Mouse (Mus musculus): ENCODE measurements around the gene Crat. TPM values are rescaled to one million over a fixed set of nuclear protein-coding genes. Genes with fewer than 3 reads are reported as not detected.
A peak's percentile ranks its signal among the peaks of the same experiment; 100 is the strongest.

Crat gene
- polyA plus RNA-seq, 1 experiment from 2014 or later = 25.8 TPM

- Histone ChIP-seq H3K9me3 (ENCODE audit: control insufficient read depth, low read length) (no peaks in the 10 kb centered on the region), H3K9ac (ENCODE audit: low read length) (peak overlapping the region; percentile 96), H3K4me2 (ENCODE audit: low read depth, low read length, severe bottlenecking) (peak overlapping the region; percentile 94), H3K4me1 (replicated peaks; ENCODE audit: control insufficient read depth, insufficient read depth, low read length) (peaks cover 16% of the 10 kb centered on the region), H3K36me3 (ENCODE audit: control insufficient read depth, insufficient read depth, low read length) (no peaks in the 10 kb centered on the region; the same call in 1 of the 2 replicates), H3K4me3 (ENCODE audit: low read depth, low read length) (peak overlapping the region; percentile 88), H3K27me3 (ENCODE audit: control insufficient read depth, insufficient read depth, low read length) (no peaks in the 10 kb centered on the region), H3K27ac (ENCODE audit: low read depth, low read length) (peak overlapping the region; percentile 97)
- WGBS = 4% methylated on average over 7 of the region's 7 CpGs
- no peak for DNase-seq (ENCODE audit: low spot score)
- no peak for ATAC-seq (replicated peaks; ENCODE audit: low FRiP score)
Measured at GRCm38 (mm10) chr2:30416649-30416965, 994 bp upstream of the Crat start.

- DNase-seq (ENCODE audit: low spot score) (peak; percentile 97), ATAC-seq (replicated peaks; ENCODE audit: low FRiP score) (peak; percentile 92)
- Histone ChIP-seq H3K9ac (ENCODE audit: low read length) (peak within 1 kb of the TSS; percentile 96), H3K4me2 (ENCODE audit: low read depth, low read length, severe bottlenecking) (peak within 1 kb of the TSS; percentile 94), H3K4me3 (ENCODE audit: low read depth, low read length) (peak within 1 kb of the TSS; percentile 88), H3K27me3 (ENCODE audit: control insufficient read depth, insufficient read depth, low read length) (no peaks in the 10 kb centered on the region), H3K4me1 (replicated peaks; ENCODE audit: control insufficient read depth, insufficient read depth, low read length) (peaks cover 16% of the 10 kb centered on the region), H3K27ac (ENCODE audit: low read depth, low read length) (peak within 1 kb of the TSS; percentile 97), H3K36me3 (ENCODE audit: control insufficient read depth, insufficient read depth, low read length) (no peaks in the 10 kb centered on the region), H3K9me3 (ENCODE audit: control insufficient read depth, low read length) (no peaks in the 10 kb centered on the region)
- under 1% methylated on average over 52 of the region's 67 CpGs for WGBS
Measured at GRCm38 (mm10) chr2:30415936-30416648, 479 bp upstream of the Crat start, which contains the start of gene Ptpa. TSS of gene Ptpa (plus strand) at chr2:30416039.

- Histone ChIP-seq H3K9ac (ENCODE audit: low read length) (peak overlapping the region; percentile 96; the same call in 1 of the 2 replicates), H3K27ac (ENCODE audit: low read depth, low read length) (no peak overlapping the region), H3K36me3 (ENCODE audit: control insufficient read depth, insufficient read depth, low read length) (no peaks in the 10 kb centered on the region), H3K9me3 (ENCODE audit: control insufficient read depth, low read length) (no peaks in the 10 kb centered on the region), H3K4me2 (ENCODE audit: low read depth, low read length, severe bottlenecking) (peak overlapping the region; percentile 94), H3K4me1 (replicated peaks; ENCODE audit: control insufficient read depth, insufficient read depth, low read length) (peaks cover 16% of the 10 kb centered on the region), H3K27me3 (ENCODE audit: control insufficient read depth, insufficient read depth, low read length) (no peaks in the 10 kb centered on the region), H3K4me3 (ENCODE audit: low read depth, low read length) (peak overlapping the region; percentile 88)
- DNase-seq (ENCODE audit: low spot score) (no peak), ATAC-seq (replicated peaks; ENCODE audit: low FRiP score) (no peak)
- 47% methylated on average over 5 of the region's 5 CpGs for WGBS
Measured at GRCm38 (mm10) chr2:30414681-30415080, 932 bp downstream of the Crat start.

- no peak overlapping the region; the same call in 1 of the 2 replicates for H3K9ac ChIP-seq (ENCODE audit: low read length)
- H3K27me3 ChIP-seq (ENCODE audit: control insufficient read depth, insufficient read depth, low read length) = no peaks in the 10 kb centered on the region
- peaks cover 15% of the 10 kb centered on the region for H3K4me1 ChIP-seq (replicated peaks; ENCODE audit: control insufficient read depth, insufficient read depth, low read length)
- H3K27ac ChIP-seq (ENCODE audit: low read depth, low read length) = no peak overlapping the region
- H3K4me2 ChIP-seq (ENCODE audit: low read depth, low read length, severe bottlenecking) = peak overlapping the region; percentile 12; the same call in 1 of the 2 replicates
- H3K4me3 ChIP-seq (ENCODE audit: low read depth, low read length) = no peak overlapping the region
- H3K9me3 ChIP-seq (ENCODE audit: control insufficient read depth, low read length) = no peaks in the 10 kb centered on the region
- 85% methylated on average over 4 of the region's 4 CpGs for WGBS
- DNase-seq (ENCODE audit: low spot score) = no peak
- no peak for ATAC-seq (replicated peaks; ENCODE audit: low FRiP score)
- no peaks in the 10 kb centered on the region for H3K36me3 ChIP-seq (ENCODE audit: control insufficient read depth, insufficient read depth, low read length)
Measured at GRCm38 (mm10) chr2:30414101-30414500, 1.5 kb downstream of the Crat start.

GRCm38 (mm10) chr2:30413038-30413973 is 2.3 kb downstream of the Crat start:
- no peak for DNase-seq (ENCODE audit: low spot score)
- H3K4me2 ChIP-seq (ENCODE audit: low read depth, low read length, severe bottlenecking) = no peak overlapping the region
- H3K9ac ChIP-seq (ENCODE audit: low read length) = no peak overlapping the region

GRCm38 (mm10) chr2:30409454-30410176 is 6.0 kb downstream of the Crat start:
- Histone ChIP-seq H3K27me3 (ENCODE audit: control insufficient read depth, insufficient read depth, low read length) (no peaks in the 10 kb centered on the region), H3K36me3 (ENCODE audit: control insufficient read depth, insufficient read depth, low read length) (no peaks in the 10 kb centered on the region), H3K27ac (ENCODE audit: low read depth, low read length) (no peak overlapping the region), H3K9ac (ENCODE audit: low read length) (no peak overlapping the region; the same call in 1 of the 2 replicates), H3K9me3 (ENCODE audit: control insufficient read depth, low read length) (no peaks in the 10 kb centered on the region), H3K4me3 (ENCODE audit: low read depth, low read length) (no peak overlapping the region), H3K4me2 (ENCODE audit: low read depth, low read length, severe bottlenecking) (no peak overlapping the region), H3K4me1 (replicated peaks; ENCODE audit: control insufficient read depth, insufficient read depth, low read length) (no peaks in the 10 kb centered on the region)
- DNase-seq (ENCODE audit: low spot score) = no peak
- no peak for ATAC-seq (replicated peaks; ENCODE audit: low FRiP score)
- 86% methylated on average over 5 of the region's 5 CpGs for WGBS

More at GRCm38 (mm10) chr2:30413038-30413973, 2.3 kb downstream of the Crat start:
- H3K4me3 ChIP-seq (ENCODE audit: low read depth, low read length) = no peak overlapping the region
- H3K27ac ChIP-seq (ENCODE audit: low read depth, low read length) = no peak overlapping the region
- H3K36me3 ChIP-seq (ENCODE audit: control insufficient read depth, insufficient read depth, low read length) = no peaks in the 10 kb centered on the region
- H3K27me3 ChIP-seq (ENCODE audit: control insufficient read depth, insufficient read depth, low read length) = no peaks in the 10 kb centered on the region
- H3K4me1 ChIP-seq (replicated peaks; ENCODE audit: control insufficient read depth, insufficient read depth, low read length) = peaks cover 8% of the 10 kb centered on the region
- WGBS = 73% methylated on average over 16 of the region's 16 CpGs
- no peak for ATAC-seq (replicated peaks; ENCODE audit: low FRiP score)
- H3K9me3 ChIP-seq (ENCODE audit: control insufficient read depth, low read length) = no peaks in the 10 kb centered on the region

GRCm38 (mm10) chr2:30408452-30409100 is 7.0 kb downstream of the Crat start:
- no peak overlapping the region for H3K4me2 ChIP-seq (ENCODE audit: low read depth, low read length, severe bottlenecking)
- no peaks in the 10 kb centered on the region for H3K9me3 ChIP-seq (ENCODE audit: control insufficient read depth, low read length)
- no peaks in the 10 kb centered on the region for H3K27me3 ChIP-seq (ENCODE audit: control insufficient read depth, insufficient read depth, low read length)
- no peak overlapping the region for H3K27ac ChIP-seq (ENCODE audit: low read depth, low read length)
- H3K36me3 ChIP-seq (ENCODE audit: control insufficient read depth, insufficient read depth, low read length) = no peaks in the 10 kb centered on the region
- H3K9ac ChIP-seq (ENCODE audit: low read length) = no peak overlapping the region
- no peak for DNase-seq (ENCODE audit: low spot score)
- H3K4me3 ChIP-seq (ENCODE audit: low read depth, low read length) = no peak overlapping the region
- 88% methylated on average over 8 of the region's 8 CpGs for WGBS
- ATAC-seq (replicated peaks; ENCODE audit: low FRiP score) = no peak
- H3K4me1 ChIP-seq (replicated peaks; ENCODE audit: control insufficient read depth, insufficient read depth, low read length) = no peaks in the 10 kb centered on the region

- H3K36me3 ChIP-seq (ENCODE audit: control insufficient read depth, insufficient read depth, low read length) = no peaks in the 10 kb centered on the region; the same call in 1 of the 2 replicates
- DNase-seq (ENCODE audit: low spot score) = no peak
- H3K27me3 ChIP-seq (ENCODE audit: control insufficient read depth, insufficient read depth, low read length) = no peaks in the 10 kb centered on the region
- 94% methylated on average over 10 of the region's 10 CpGs for WGBS
- no peak overlapping the region for H3K4me3 ChIP-seq (ENCODE audit: low read depth, low read length)
- H3K9me3 ChIP-seq (ENCODE audit: control insufficient read depth, low read length) = no peaks in the 10 kb centered on the region
- no peak overlapping the region for H3K27ac ChIP-seq (ENCODE audit: low read depth, low read length)
- H3K4me1 ChIP-seq (replicated peaks; ENCODE audit: control insufficient read depth, insufficient read depth, low read length) = no peaks in the 10 kb centered on the region
- H3K9ac ChIP-seq (ENCODE audit: low read length) = no peak overlapping the region
- H3K4me2 ChIP-seq (ENCODE audit: low read depth, low read length, severe bottlenecking) = no peak overlapping the region
- ATAC-seq (replicated peaks; ENCODE audit: low FRiP score) = no peak
Measured at GRCm38 (mm10) chr2:30407778-30408177, 7.8 kb downstream of the Crat start.
